Mouse (Mus musculus): Measurements from ENCODE around the gene Ccdc92b. TPM values are rescaled to one million over a fixed set of nuclear protein-coding genes. Genes with fewer than 3 reads are reported as not detected.

The Ccdc92b gene
- total and polyA plus RNA-seq, 3 experiments, result not detected

DNA sequence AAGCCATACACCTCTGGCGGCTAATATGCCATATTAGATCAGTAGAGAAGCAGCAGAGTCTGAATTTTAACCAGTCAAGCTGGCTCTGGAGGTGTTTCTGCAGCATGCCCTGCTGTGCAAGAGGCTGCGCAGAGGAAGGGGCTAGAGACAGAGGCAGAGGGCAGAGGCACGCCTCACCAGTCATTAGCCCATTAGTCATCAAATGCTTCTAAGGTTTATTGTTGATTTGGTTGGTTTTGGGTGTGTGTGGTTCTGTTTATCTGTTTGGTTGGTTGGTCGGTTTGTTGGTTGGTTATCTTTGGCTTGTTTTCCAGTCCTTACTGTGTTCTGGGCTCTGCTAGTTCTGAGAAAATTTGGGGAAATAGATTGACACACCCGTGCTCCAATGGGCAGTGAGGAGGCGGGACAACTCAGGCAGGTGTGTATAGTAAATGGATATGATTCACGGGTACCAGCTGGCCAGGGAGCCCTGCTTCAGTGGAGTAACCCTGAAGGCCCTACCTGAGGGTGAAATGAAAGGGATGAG lies 35.5 kb upstream of the Ccdc92b start:
- in situ Hi-C loops (cut with MboI; ENCODE audit: low pct_ligation_motif_present, low pct_unique_long_range_greater_than_20kb, low sequenced_read_pairs), result no loop called here
- no peak for TF ChIP-seq MYC (IDR thresholded peaks at IDR 0.05; ENCODE audit: low read depth, low read length)
- no peak for TF ChIP-seq CTCF (conservative IDR thresholded peaks at IDR 0.05 in 1 of 2, IDR thresholded peaks at IDR 0.05 in 1 of 2; ENCODE audit: low read depth in 2 of 2, low read length in 2 of 2)

DNA sequence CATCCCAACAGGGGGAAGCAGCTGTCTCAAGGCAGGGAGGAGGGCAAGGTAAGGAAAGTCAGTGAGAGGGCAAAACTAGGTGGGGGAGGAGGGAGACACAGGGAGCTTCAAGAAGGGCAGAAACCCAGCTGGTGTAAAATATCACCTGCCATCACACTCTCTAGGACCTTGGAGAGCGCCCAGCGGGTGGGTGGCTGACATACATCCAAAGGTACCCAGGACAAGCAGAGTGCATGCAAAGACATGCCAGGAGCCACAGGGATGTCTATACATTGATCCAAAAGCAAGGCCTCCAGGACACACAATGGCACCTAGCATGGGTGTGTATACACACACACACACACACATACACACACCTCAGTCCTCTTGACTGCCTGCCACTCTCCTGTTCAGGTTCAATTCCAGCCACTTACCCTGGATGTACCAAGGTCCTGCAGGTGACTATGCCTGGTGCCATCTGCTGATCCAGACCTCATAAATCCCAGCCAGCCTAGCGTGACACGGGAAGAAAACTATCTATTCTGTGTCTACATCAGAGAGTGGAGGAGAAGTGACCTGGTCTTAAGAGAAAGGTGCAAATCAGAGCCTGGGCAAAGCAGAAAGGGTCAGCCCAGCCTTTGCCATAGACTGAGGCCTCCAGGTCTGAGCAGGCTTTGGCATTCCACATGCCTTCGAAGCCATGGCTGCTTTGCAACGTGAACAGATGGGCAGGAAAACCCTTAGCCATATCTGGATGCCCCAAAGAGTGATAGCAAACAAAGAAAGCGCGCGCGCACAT lies 34.3 kb upstream of the Ccdc92b start:
- in situ Hi-C loops (cut with MboI; ENCODE audit: low pct_ligation_motif_present, low pct_unique_long_range_greater_than_20kb, low sequenced_read_pairs), result no loop called here
- dilution Hi-C loops (cut with MboI; ENCODE audit: extremely low pct_ligation_motif_present, extremely low pct_unique_long_range_greater_than_20kb, low sequenced_read_pairs), result no loop called here
- DNase-seq (ENCODE audit: extremely low read depth), result peak; percentile 25
- H3K27ac ChIP-seq (ENCODE audit: insufficient read depth, low read depth), result no peak overlapping the region
- no peaks in the 10 kb centered on the region for H3K79me2 ChIP-seq (replicated peaks; ENCODE audit: control insufficient read depth, extremely low read depth, insufficient read depth, poor library complexity, severe bottlenecking)
- no peak overlapping the region for H3K4me2 ChIP-seq (ENCODE audit: insufficient read depth, low read depth, poor library complexity, severe bottlenecking)
- H3K9ac ChIP-seq (ENCODE audit: insufficient read depth, low read depth), result no peak overlapping the region
- no peaks in the 10 kb centered on the region for H3K36me3 ChIP-seq (replicated peaks in 1 of 2; ENCODE audit: control insufficient read depth in 1 of 2, insufficient read depth in 1 of 2, low read length in 1 of 2)
- no peak overlapping the region for H3K4me3 ChIP-seq (replicated peaks in 1 of 3; ENCODE audit: low read depth in 2 of 3, low read length in 2 of 3, poor library complexity in 1 of 3)
- TF ChIP-seq E2F4 (IDR thresholded peaks at IDR 0.05; ENCODE audit: insufficient replicate concordance, low read depth, low read length), result no peak
- no peak for TF ChIP-seq POLR2A (IDR thresholded peaks at IDR 0.05; ENCODE audit: low read depth, low read length)
- peak; percentile 46; the same call in 1 of the 2 replicates for TF ChIP-seq SIN3A (IDR thresholded peaks at IDR 0.05; ENCODE audit: low read length)
- no peaks in the 10 kb centered on the region for H3K4me1 ChIP-seq (ENCODE audit: control insufficient read depth in 1 of 2, insufficient read depth in 2 of 2)
- H3K27me3 ChIP-seq (replicated peaks), result peaks cover 82% of the 10 kb centered on the region
- H3K9me3 ChIP-seq (replicated peaks; ENCODE audit: low read length), result peaks cover 2% of the 10 kb centered on the region

More for the DNA sequence above, 35.5 kb upstream of the Ccdc92b start:
- Histone ChIP-seq H3K9me3 (replicated peaks; ENCODE audit: low read length) (peaks cover 2% of the 10 kb centered on the region), H3K4me1 (ENCODE audit: control insufficient read depth in 1 of 2, insufficient read depth in 2 of 2) (no peaks in the 10 kb centered on the region), H3K27me3 (replicated peaks) (peaks cover 87% of the 10 kb centered on the region), H3K27ac (ENCODE audit: insufficient read depth, low read depth) (no peak overlapping the region), H3K4me2 (ENCODE audit: insufficient read depth, low read depth, poor library complexity, severe bottlenecking) (no peak overlapping the region), H3K4me3 (replicated peaks in 1 of 3; ENCODE audit: low read depth in 2 of 3, low read length in 2 of 3, poor library complexity in 1 of 3) (no peak overlapping the region), H3K9ac (ENCODE audit: insufficient read depth, low read depth) (no peak overlapping the region), H3K36me3 (replicated peaks in 1 of 2; ENCODE audit: control insufficient read depth in 1 of 2, insufficient read depth in 1 of 2, low read length in 1 of 2) (no peaks in the 10 kb centered on the region), H3K79me2 (replicated peaks; ENCODE audit: control insufficient read depth, extremely low read depth, insufficient read depth, poor library complexity, severe bottlenecking) (no peaks in the 10 kb centered on the region)
- no peak for DNase-seq (ENCODE audit: extremely low read depth)
- dilution Hi-C loops (cut with MboI; ENCODE audit: extremely low pct_ligation_motif_present, extremely low pct_unique_long_range_greater_than_20kb, low sequenced_read_pairs), result no loop called here

- in situ Hi-C loops (cut with MboI; ENCODE audit: low pct_ligation_motif_present, low pct_unique_long_range_greater_than_20kb, low sequenced_read_pairs), result no loop called here
- H3K36me3 ChIP-seq (replicated peaks in 1 of 2; ENCODE audit: control insufficient read depth in 1 of 2, insufficient read depth in 1 of 2, low read length in 1 of 2), result no peaks in the 10 kb centered on the region
- no peaks in the 10 kb centered on the region for H3K4me1 ChIP-seq (ENCODE audit: control insufficient read depth in 1 of 2, insufficient read depth in 2 of 2)
- no peak overlapping the region for H3K27ac ChIP-seq (ENCODE audit: insufficient read depth, low read depth)
- H3K9ac ChIP-seq (ENCODE audit: insufficient read depth, low read depth), result no peak overlapping the region
- H3K27me3 ChIP-seq (replicated peaks), result peaks cover 82% of the 10 kb centered on the region
- dilution Hi-C loops (cut with MboI; ENCODE audit: extremely low pct_ligation_motif_present, extremely low pct_unique_long_range_greater_than_20kb, low sequenced_read_pairs), result no loop called here
- no peaks in the 10 kb centered on the region for H3K9me3 ChIP-seq (replicated peaks; ENCODE audit: low read length)
- H3K79me2 ChIP-seq (replicated peaks; ENCODE audit: control insufficient read depth, extremely low read depth, insufficient read depth, poor library complexity, severe bottlenecking), result no peaks in the 10 kb centered on the region
- no peak for TF ChIP-seq ZNF384 (IDR thresholded peaks at IDR 0.05; ENCODE audit: low read depth, low read length)
- TF ChIP-seq TBP (conservative IDR thresholded peaks at IDR 0.05; ENCODE audit: low read depth, low read length), result no peak
- TF ChIP-seq GABPA (IDR thresholded peaks at IDR 0.05; ENCODE audit: insufficient replicate concordance, low read depth, low read length), result no peak
- no peak for TF ChIP-seq EP300 (IDR thresholded peaks at IDR 0.05; ENCODE audit: low read length)
- TF ChIP-seq POLR2AphosphoS2 (IDR thresholded peaks at IDR 0.05; ENCODE audit: low read depth, low read length), result no peak
- no peak for TF ChIP-seq ZC3H11A (IDR thresholded peaks at IDR 0.05; ENCODE audit: low read depth, low read length)
- TF ChIP-seq CTCF (conservative IDR thresholded peaks at IDR 0.05 in 1 of 2, IDR thresholded peaks at IDR 0.05 in 1 of 2; ENCODE audit: low read depth in 2 of 2, low read length in 2 of 2), result no peak
- TF ChIP-seq JUND (conservative IDR thresholded peaks at IDR 0.05; ENCODE audit: low read depth, low read length), result no peak
- TF ChIP-seq IRF4 (IDR thresholded peaks at IDR 0.05; ENCODE audit: low read depth, low read length), result no peak
- TF ChIP-seq MXI1 (IDR thresholded peaks at IDR 0.05; ENCODE audit: low read depth, low read length), result no peak
- no peak for TF ChIP-seq SMC3 (IDR thresholded peaks at IDR 0.05; ENCODE audit: low read depth, low read length)
- H3K4me2 ChIP-seq (ENCODE audit: insufficient read depth, low read depth, poor library complexity, severe bottlenecking), result no peak overlapping the region
- DNase-seq (ENCODE audit: extremely low read depth), result no peak
- H3K4me3 ChIP-seq (replicated peaks in 1 of 3; ENCODE audit: low read depth in 2 of 3, low read length in 2 of 3, poor library complexity in 1 of 3), result no peak overlapping the region
These were observed 33.0 kb upstream of the Ccdc92b start for GRCm38 (mm10) chr11:74586401-74586800.

All from CH12.LX (cell line).